Mouse (Mus musculus) mouse embryonic stem cell (cell line): ENCODE data around the gene Rtl1.

ENCODE experiments used
- in situ Hi-C, 2 experiments: fragments of 300-500 bp; cut with MboI; formaldehyde crosslinking; loops; 1 replicate in 1 of 2; 3 replicates in 1 of 2; pipeline ENCODE4 v1.14.3; 2019 to 2020; ENCODE audit warnings: low sequenced_read_pairs in 2 of 2, low pct_unique_long_range_greater_than_20kb in 1 of 2, mixed read lengths in 1 of 2; ENCODE audit not compliant: unreplicated experiment in 1 of 2

Gene Rtl1

DNA sequence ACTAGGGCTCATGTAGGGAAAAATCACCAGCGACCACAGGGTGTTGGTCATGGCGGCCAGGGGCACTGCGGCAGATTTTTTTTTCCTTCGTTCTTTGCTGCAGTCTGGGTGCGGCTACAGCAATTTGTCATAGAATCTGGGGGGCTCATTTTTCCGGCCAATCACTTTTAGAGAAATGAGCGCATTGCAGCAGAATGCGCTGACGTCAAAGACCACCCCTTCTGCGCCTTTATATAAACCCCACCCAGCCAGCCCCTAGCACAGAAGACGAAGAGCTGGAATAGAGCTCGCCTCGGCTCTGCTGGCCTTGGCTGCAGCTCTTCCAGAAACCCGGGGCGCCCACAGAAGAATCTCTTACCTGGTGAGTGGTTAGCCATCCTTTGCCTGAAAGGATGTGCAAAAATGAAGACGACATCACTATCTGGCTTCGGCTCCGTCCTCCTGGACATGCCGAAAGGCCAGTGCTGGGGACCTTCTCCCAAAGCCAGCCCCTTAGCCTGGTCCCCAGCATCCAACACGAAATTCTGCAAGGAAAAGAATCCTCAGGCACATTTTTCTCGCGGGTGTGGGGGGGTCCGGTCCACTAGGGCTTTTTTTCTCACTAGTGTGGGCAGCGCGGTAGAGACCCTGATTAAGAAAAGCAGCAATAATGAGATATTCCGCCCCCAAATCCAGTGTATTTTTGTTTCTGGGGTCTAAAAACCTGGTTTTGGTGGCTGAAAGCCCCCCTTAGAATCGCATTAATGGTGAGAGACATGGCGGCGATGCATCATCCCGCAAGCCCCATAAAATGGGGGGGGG, 59.2 kb downstream of the Rtl1 start:
- in situ Hi-C loops: no loop called here

DNA sequence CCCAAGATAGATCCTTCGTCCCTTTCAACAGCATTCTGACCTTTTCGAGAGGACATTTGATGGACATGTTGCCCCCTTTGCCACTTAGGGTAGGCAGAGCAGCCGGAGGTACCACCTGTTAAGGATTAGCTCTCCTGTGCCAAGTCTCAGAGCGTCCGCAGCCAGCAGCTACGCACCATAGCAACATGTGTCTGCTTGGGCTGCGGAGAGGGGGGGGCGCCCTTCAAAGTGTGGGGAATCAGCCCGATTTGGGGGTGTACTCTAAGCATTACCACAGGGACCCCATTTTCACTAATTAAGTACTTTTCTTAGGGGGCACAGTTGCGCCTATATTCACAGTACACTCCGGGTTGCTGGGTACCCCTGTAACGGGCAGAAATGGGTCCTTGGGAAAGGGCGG, 60.2 kb downstream of the Rtl1 start:
- in situ Hi-C loops: no loop called here
